Mouse (Mus musculus) layer of hippocampus, adult 9-11 months (tissue): ENCODE results near the gene Map3k19.

ENCODE experiments used
- DNase-seq: peaks from one replicate; pipeline ENCODE4 v3.0.0; 2022

Gene Map3k19

GRCm38 (mm10) chr1:127854486-127855222, at the start of gene Map3k19:
TSS of gene Map3k19 (minus strand) at chr1:127855031.
- peak; percentile 29 for DNase-seq

DNA sequence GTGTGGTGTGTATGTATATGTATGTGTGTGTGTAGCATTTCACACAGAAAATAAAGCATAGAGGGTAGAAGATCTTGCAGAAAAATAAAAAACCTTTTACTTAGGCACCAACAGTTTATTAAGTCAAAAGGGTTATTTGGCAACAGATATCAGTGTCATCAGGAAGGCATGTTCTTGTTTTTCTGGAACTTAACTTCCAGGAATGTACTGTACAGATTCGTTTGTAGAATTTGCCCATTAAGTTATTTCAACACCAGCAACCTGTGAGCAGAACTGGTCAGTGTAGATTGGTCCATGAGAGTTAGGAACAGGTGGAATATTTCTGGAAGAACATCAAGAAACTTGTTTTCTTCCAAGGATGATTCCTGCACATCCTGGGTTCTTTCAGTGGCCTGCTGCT, 44.6 kb upstream of the Map3k19 start:
- DNase-seq: no peak

- no peak for DNase-seq
Measured at GRCm38 (mm10) chr1:127869276-127869675, 14.4 kb upstream of the Map3k19 start.

- DNase-seq: peak; percentile 90
Measured at GRCm38 (mm10) chr1:127868300-127869261, 13.8 kb upstream of the Map3k19 start, which contains the start of gene Rab3gap1. TSS of gene Rab3gap1 (plus strand) at chr1:127868773.

- no peak for DNase-seq
Measured at GRCm38 (mm10) chr1:127863806-127864205, 9.0 kb upstream of the Map3k19 start.

DNA sequence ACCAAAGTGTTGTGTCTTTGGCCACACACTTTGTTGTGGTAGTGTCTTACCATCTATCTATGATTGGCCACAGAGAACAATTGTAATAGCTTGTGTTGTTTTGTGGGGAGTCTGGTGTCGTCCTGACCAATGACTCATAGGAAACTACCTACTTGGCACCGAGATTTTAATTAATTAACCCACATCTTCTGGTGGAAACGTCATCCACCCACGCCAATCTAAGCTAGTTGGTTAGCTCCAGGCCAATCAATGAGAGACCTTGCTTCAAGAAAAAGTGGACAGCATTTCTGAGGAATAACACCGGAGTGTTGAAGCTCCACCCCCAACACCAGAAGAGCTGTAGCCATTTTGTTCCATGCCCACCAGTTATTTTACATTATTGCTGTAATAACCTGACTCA, 7.1 kb upstream of the Map3k19 start:
- DNase-seq: no peak

DNA sequence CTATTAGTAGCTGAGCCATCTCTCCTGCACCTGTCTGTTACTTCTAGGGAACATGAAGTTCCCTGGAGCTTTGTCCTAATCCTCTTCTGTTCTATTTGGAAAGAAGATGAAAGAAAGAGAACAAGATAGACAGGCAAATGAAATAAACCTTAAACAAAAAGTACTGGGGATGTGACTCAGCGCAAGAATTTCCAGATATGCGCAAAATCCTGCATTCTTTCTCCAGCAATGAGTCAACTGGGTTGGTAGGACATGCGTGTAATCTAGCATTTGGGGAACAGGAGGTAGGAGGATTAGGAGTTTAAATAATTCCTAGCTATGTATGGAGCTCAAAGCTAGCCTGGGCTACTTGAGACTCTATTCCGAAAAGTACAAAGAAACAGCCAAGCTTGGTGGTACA, 5.7 kb upstream of the Map3k19 start:
- no peak for DNase-seq

DNA sequence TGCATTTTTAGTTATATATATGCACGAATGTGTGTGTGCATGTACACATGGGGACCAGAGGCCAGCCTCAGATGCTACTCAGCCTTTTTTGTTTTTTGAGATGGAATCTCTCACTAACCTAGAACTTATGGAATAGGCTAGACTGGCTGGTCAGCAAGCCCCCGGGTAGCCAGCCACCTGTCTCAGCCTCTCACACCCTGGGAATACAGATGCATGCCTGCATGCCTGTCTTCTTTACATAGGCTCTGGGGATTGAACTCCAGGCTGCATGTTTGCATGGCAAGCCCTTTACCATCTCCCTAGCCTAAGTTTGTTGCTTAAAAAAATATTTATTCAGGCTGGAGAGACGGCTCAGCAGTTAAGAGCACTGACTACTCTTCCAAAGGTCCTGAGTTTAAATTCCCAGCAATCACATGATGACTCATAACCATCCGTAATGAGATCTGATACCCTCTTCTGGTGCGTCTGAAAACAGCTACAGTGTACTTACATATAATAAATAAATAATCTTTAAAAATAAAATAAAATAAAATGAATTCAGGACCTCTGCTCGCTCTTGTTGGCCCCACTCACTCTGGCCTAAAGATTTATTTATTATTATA, 5.1 kb upstream of the Map3k19 start:
- DNase-seq: no peak

DNA sequence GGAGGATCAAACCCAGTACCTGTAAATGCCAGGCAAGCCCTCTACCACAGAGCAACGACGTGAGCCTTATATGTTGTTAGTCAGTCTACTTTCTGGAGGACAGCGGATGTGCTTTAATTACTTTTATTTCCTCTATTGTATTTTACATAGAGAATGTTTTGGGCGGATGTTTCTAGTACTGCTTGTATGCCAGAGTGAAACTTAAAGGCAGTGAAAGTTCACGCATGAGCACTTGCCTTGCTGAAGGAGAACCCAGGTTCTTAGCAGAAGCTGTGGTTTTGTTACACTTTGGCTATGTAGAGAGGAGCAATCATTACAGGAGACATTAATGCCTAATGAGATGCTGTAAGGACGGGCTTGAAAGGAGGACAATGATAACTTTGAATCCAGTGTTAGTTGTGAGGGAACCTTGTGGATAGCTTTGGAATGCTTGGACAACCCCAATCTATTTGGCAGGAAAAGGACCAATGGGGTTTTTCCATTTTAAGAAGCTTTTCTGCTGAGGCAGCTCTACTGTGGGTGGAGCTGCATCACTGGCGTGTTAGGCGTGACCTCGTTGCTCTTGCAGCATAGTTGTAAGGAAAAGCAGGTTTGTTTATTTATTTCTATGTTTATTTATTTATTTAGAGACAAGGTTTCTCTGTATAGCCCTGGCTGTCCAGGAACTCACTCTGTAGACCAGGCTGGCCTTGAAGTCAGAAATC, 4.3 kb upstream of the Map3k19 start:
- DNase-seq: no peak

- DNase-seq: no peak
Measured at GRCm38 (mm10) chr1:127850075-127850610, 4.7 kb downstream of the Map3k19 start.

GRCm38 (mm10) chr1:127845472-127845871, 9.4 kb downstream of the Map3k19 start:
- no peak for DNase-seq

GRCm38 (mm10) chr1:127838602-127839001, 16.2 kb downstream of the Map3k19 start:
- no peak for DNase-seq

- DNase-seq: peak; percentile 10
Measured at GRCm38 (mm10) chr1:127836619-127837018, 18.2 kb downstream of the Map3k19 start.

- no peak for DNase-seq
Measured at GRCm38 (mm10) chr1:127834202-127834601, 20.6 kb downstream of the Map3k19 start.

- DNase-seq: no peak
Measured at GRCm38 (mm10) chr1:127833714-127834113, 21.1 kb downstream of the Map3k19 start.

DNA sequence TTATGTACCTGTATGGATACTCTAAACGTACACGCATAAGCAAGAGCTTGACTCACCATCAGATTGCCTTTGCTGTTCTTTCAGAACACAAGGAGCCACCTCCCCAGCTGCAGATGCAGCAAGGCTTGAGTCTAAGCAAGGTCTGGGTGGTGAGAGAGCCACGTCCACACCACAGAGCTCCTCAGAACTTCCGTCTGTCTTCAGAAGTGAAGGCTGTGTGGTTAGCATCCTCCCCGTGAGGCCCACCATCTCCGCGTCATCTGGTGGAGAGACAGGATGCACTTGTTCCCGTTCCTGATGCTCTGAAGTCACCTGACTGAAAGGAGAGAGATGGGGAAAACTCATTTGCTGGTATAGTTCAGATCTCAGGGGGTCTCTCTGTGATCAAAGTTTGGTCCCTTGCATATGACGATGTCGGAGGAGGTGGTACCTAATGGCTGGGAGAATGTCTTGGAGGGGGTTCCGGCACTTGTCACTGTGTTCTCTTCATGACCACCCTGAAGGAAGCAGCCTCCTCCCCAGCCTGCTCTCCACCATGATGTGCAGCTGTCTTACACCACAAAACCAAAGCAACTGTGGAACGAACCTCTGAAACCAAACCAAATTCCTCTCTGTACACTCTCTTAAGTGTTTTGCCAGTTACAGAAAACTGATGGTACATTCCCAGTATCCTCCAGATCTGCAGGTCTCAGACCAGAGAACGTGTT, 24.5 kb downstream of the Map3k19 start:
- DNase-seq: peak; percentile 34

- no peak for DNase-seq
Measured at GRCm38 (mm10) chr1:127827325-127827724, 27.5 kb downstream of the Map3k19 start.

GRCm38 (mm10) chr1:127816381-127816780, 38.5 kb downstream of the Map3k19 start:
- no peak for DNase-seq

DNA sequence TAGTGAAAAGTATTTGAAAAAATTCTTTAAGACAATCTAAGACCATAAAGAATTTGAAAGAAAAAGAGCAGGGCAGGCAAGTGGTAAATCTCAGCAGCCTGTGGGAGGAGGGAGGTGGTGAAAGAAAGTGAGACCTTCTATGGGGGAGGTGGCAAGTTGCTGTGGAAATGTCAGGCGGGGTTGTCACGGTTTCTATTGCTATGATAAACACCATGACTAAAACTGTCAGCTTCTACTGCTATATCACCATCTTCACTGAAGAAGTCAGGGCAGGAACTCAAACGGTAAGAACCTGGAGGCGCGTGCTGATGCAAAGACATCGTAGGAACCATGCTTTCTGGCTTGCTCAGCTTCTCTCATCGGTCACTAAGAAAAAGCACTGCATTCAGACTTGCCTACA, 41.9 kb downstream of the Map3k19 start:
- no peak for DNase-seq

- no peak for DNase-seq
Measured at GRCm38 (mm10) chr1:127808671-127809070, 46.2 kb downstream of the Map3k19 start.

DNA sequence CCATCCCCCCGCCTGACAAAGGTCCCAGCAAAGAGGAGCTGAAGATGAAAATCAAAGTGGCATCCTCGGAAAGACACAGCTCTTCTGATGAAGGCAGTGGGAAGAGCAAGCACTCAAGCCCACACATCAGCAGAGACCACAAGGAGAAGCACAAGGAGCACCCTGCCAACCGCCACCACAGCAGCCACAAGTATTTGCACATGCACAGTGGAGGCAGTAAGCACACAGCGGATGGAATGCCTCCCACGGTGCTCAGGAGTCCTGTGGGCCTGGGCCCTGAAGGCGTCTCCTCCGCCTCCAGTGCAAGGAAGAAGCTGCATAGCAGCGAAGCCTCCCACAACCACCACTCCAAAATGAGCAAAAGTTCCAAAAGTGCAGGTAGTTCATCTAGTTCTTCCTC, 51.9 kb downstream of the Map3k19 start:
- no peak for DNase-seq

GRCm38 (mm10) chr1:127796752-127797151, 58.1 kb downstream of the Map3k19 start:
- DNase-seq: no peak
